Mouse (Mus musculus) thymus, postnatal 10 days (tissue): ENCODE data around the gene Mms19.
A peak's percentile ranks its signal among the peaks of the same experiment; 100 is the strongest.

ENCODE experiments used
- DNase-seq, 2 experiments: peaks; one replicate each; pipeline ENCODE4 v3.0.0; 2021; ENCODE audit warnings: low spot score in 2 of 2

Gene Mms19

GRCm38 (mm10) chr19:41900495-41901090 is 80.4 kb downstream of the Mms19 start:
- DNase-seq: no peak

DNA sequence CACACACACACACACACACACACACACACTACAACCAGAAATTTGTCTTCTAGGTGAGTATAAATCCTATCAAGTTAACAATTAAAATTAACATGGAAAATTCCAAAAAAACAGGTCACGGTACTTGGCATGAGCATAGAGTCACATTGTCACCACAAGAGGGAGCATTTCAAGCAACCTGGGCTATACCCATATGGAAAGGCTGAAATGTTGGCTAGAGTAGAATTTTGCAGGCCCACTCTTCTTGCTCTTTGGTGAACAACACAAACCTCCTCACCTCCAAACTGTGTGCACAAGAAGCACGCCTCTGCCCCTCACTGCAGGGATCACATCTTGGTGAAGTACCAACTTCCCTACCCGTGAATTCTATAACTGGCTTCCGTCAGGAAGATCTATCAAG is 82.1 kb downstream of the Mms19 start:
- peak in 1 of 2 experiments; percentile 49 for DNase-seq

DNA sequence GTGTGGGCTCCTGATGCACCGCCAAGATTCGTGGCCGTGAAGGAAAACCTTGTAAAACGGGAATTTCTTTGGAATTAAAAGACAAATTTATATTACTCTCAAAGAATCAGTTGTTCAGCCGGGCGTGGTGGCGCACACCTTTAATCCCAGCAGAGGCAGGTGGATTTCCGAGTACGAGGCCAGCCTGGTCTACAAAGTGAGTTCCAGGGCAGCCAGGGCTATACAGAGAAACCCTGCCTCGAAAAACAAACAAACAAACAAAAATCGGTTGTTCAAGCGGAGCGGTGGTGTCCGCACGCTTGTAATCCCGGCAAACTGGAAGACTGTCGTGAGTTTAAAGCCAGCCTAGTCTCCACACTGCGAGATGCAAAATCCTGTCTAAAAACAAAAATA is 84.6 kb downstream of the Mms19 start:
- DNase-seq: no peak

- peak; percentile 73 to 82 for DNase-seq
Measured at GRCm38 (mm10) chr19:41895460-41896318, 85.3 kb downstream of the Mms19 start, which contains the start of gene Rrp12. Rrp12 (minus strand) TSS chr19:41896173.

GRCm38 (mm10) chr19:41894959-41895358 is 86.0 kb downstream of the Mms19 start:
- DNase-seq: no peak
